Mouse (Mus musculus) urinary bladder, adult 18-20 months (tissue): ENCODE data around the gene Defa21.
"Not testable (repeated sequence)": the region's sequence is repeated elsewhere in the genome, so short reads cannot be mapped to it uniquely, and the experiment has no call there.

Experiments used
- DNase-seq, 2 experiments: peaks; one replicate each; pipeline ENCODE4 v3.0.0; 2022; ENCODE audit warnings: low spot score in 2 of 2, mixed read lengths in 2 of 2

The Defa21 gene

DNA sequence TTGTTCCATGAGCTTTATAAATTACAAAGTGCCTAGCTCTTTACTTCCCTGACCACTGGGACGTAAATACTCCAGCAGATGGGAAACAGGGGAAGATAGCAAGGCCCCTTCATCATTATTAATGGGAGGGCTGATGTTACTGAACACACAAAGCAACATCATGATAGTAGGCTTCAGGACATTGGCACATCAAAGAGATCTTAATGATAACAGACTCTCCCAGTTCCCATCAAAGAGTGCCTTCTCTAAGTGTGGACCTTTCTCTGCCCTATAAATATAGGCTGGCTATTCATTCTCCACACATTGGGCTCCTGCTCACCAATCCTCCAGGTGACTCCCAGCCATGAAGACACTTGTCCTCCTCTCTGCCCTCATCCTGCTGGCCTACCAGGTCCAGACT is at the start of gene Defa21:
Gene Defa21, plus strand, starts transcription at position 301 of the 400 bp plus-strand sequence.
- DNase-seq = not testable (repeated sequence)

DNA sequence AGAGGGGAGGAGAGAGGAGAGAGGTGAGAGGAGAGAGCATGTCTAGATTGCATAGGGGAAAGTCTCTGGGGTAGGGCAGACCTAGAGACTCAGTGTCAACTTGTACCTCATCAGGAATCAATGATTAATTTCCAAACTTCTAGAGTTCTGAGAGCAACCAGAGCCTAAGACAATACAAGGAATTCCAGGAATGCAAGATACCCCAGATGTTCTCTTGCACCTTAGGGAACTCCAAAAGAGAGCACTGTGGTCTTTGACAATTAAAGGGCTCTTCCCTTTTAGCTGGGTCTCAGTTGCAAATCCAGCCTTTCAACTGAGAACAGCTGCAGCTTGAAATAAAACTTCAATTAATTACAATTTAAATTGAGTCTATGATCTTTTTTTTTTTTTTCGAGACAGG is 45.5 kb upstream of the Defa21 start:
- no peak for DNase-seq

DNA sequence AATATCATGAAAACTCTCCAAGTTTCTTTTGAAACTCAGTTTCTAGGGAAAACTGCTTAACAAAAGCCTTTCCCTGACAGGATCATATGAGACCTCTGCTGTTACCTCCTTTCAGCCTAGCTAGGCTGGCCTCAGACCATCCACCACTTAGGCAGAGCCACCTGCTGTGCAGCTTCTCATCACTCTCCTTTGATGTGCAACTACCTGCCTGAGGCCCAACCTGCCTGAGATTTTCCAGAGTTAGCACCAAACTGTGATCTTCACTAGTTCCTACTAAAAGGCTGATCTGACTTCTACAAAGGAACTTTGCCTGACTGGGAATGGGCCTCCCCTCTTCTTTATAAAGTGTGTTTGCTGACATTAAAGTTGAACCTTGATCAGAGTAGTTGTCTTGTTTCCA is 31.3 kb upstream of the Defa21 start:
- DNase-seq = not testable (repeated sequence)

- DNase-seq = no peak
Measured at GRCm38 (mm10) chr8:20996776-20997175, 28.6 kb upstream of the Defa21 start.

DNA sequence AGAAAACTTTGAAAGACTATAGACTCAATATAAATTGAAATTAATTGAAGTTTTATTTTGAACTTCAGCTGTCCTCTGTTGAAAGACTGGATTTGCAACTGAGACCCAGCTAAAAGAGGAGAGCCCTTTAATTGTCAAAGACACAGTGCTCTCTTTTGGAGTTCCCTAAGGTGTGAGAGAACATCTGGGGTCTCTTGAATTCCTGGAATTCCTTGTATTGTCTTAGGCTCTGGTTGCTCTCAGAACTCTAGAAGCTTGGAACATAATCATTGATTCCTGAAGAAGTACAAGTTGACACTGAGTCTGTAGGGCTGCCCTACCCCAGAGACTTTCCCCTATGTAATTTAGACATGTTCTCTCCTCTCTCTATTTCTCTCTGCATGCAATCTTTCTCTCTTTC is 28.1 kb upstream of the Defa21 start:
- DNase-seq = no peak

DNA sequence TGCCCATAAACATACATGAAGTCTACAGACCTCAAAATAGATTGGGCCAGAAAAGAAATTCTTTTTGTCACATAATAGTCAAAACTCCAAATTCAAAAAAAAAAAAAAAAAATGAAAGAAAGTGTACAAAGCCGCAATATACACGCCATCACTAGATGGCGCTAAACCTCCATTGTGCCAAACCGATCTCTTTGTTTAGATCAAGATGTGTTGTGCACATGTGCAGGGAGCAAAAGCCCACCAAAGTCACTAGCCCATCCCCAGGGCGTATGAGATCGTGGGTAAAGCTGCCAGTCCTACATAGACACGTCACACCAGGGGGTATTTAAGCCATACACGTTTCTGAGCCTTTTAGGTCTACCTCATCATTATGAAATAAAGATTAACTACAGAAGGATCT is 24.2 kb upstream of the Defa21 start:
- no peak for DNase-seq

DNA sequence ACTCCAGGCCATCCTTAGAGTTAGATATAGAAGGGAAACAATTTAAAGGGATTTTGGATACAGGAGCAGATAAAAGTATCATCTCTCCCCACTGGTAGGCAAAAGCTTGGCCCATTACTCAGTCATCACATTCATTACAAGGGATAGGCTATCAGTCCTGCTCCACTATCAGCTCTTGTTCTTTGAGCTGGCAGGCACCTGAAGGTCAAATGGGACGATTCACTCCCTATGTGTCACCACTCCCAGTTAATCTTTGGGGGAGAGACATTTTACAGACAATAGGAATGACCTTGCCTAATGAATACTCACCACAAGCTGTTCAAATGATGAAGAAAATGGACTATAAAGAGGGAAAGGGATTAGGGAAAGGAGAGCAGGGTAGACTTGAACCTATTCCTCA is 18.5 kb upstream of the Defa21 start:
- DNase-seq = no peak

DNA sequence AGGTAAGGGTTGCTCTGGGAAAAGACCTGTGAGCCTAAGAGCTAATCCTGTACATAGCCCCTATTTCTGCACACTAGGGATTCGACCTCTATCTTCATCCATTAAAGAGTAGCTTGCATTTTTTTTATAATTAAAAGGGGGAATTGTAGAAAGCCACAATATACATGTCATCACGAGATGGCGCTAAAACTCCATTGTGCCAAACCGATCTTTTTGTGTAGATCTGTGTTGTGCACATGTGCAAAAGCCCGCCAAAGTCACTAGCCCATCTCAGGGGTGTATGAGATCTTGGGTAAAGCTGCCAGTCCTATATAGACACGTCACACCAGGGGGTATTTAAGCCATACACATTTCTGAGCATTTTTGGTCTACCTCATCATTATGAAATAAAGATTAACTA is 16.8 kb upstream of the Defa21 start:
- DNase-seq = not testable (repeated sequence)

DNA sequence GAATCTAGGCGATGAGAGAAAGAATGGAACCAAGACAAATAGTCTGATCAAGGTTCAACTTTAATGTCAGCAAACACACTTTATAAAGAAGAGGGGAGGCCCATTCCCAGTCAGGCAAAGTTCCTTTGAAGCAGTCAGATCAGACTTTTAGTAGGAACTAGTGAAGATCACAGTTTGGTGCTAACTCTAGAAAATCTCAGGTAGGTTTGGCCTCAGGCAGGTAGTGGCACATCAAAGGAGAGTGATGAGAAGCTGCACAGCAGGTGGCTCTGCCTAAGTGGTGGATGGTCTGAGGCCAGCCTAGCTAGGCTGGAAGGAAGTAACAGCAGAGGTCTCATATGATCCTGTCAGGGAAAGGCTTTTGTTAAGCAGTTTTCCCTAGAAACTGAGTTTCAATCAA is 14.8 kb upstream of the Defa21 start:
- not testable (repeated sequence) for DNase-seq

DNA sequence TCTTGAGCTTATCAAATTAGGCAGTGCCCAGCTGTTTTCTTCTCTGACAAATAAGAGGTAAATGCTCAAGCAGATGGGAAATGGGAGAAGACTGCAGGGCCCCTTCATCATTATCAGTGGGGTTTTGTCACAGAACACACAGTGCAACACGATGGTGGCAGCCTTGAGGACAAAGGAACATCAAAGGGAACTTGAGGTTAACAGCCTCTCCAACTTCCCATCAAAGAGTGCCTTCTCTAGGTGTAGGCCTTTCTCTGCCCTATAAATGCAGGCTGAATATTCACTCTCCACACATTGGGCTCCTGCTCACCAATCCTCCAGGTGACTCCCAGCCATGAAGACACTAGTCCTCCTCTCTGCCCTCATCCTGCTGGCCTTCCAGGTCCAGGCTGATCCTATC is 29.4 kb downstream of the Defa21 start, which contains the start of gene Defa23:
Gene Defa23, plus strand, starts transcription at position 301 of the 400 bp plus-strand sequence.
- DNase-seq = not testable (repeated sequence)

DNA sequence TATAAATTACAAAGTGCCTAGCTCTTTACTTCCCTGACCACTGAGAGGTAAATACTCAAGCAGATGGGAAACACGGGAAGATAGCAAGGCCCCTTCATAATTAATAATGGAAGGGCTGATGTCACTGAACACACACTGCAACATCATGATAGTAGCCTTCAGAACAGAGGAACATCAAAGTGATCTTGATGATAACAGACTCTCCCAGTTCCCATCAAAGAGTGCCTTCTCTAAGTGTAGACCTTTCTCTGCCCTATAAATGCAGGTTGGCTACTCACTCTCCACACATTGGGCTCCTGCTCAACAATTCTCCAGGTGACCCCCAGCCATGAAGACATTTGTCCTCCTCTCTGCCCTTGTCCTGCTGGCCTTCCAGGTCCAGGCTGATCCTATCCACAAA is 39.4 kb downstream of the Defa21 start, which contains the start of gene Defa35:
Gene Defa35, plus strand, starts transcription at position 301 of the 400 bp plus-strand sequence.
- not testable (repeated sequence) for DNase-seq
